Mouse (Mus musculus) stomach, embryonic 16.5 days (tissue): ENCODE measurements around the gene Dennd6a. TPM values are rescaled to one million over a fixed set of nuclear protein-coding genes. Genes with fewer than 3 reads are reported as not detected.
A peak's percentile ranks its signal among the peaks of the same experiment; 100 is the strongest.
"Not testable (repeated sequence)": the region's sequence is repeated elsewhere in the genome, so short reads cannot be mapped to it uniquely, and the experiment has no call there.

Experiments
- ATAC-seq: fragments of 200-750 bp; cut with Nextera tagmentation; 2 replicates; pipeline ENCODE4 v1.8.0; 2017; ENCODE audit warnings: moderate number of reproducible peaks, moderate TSS enrichment; ENCODE audit not compliant: insufficient read depth, low FRiP score
- H3K27ac ChIP-seq: fragments of 300-500 bp; sonication (generic); 2 replicates; pipeline ENCODE4 v1.5.1; 2014; ENCODE audit warnings: low read length
- H3K27me3 ChIP-seq: fragments of 300-500 bp; sonication (generic); 2 replicates; pipeline ENCODE4 v1.6.1; 2014; ENCODE audit warnings: low read length, control low read depth, mixed read lengths; ENCODE audit not compliant: control insufficient read depth, insufficient read depth
- H3K36me3 ChIP-seq: fragments of 300-500 bp; sonication (generic); 2 replicates; pipeline ENCODE4 v1.6.1; 2014; ENCODE audit warnings: low read length; ENCODE audit not compliant: control insufficient read depth, insufficient read depth
- H3K4me1 ChIP-seq: fragments of 300-500 bp; sonication (generic); 2 replicates; pipeline ENCODE4 v1.6.1; 2014; ENCODE audit warnings: low read length, control low read depth, mixed read lengths; ENCODE audit not compliant: control insufficient read depth, insufficient read depth
- H3K4me2 ChIP-seq: fragments of 300-500 bp; sonication (generic); 2 replicates; pipeline ENCODE4 v1.6.1; 2014; ENCODE audit warnings: low read depth, low read length, mixed read lengths
- H3K4me3 ChIP-seq: fragments of 300-500 bp; sonication (generic); replicated peaks from 2 replicates; pipeline ENCODE4 v1.5.1; 2014; ENCODE audit warnings: mild to moderate bottlenecking, low read length
- H3K9ac ChIP-seq: fragments of 300-500 bp; sonication (generic); 2 replicates; pipeline ENCODE4 v1.6.1; 2014; ENCODE audit warnings: low read length
- H3K9me3 ChIP-seq: fragments of 300-500 bp; sonication (generic); replicated peaks from 2 replicates; pipeline ENCODE4 v1.6.1; 2016; ENCODE audit warnings: low read length, control low read depth; ENCODE audit not compliant: control insufficient read depth
- WGBS: fragments of 180-500 bp; shearing (Covaris S2); extraction: QIAGEN DNeasy Blood & Tissue Kit; methylation state at CpG from one replicate; pipeline ENCODE4 v1.1.7; 2014; 5-methylcytosine and 5-hydroxymethylcytosine counted together
- polyA plus RNA-seq: library from polyadenylated mRNA; unstranded; fragments of >200 nt; fragmentation: Nextera tagmentation; extraction: Ambion mirVana; gene quantifications from 2 replicates; pipeline ENCODE4 v1.2.1, GENCODE M21; 2015

Dennd6a gene
- 23.2 and 23.7 TPM in 2 replicates for polyA plus RNA-seq

DNA sequence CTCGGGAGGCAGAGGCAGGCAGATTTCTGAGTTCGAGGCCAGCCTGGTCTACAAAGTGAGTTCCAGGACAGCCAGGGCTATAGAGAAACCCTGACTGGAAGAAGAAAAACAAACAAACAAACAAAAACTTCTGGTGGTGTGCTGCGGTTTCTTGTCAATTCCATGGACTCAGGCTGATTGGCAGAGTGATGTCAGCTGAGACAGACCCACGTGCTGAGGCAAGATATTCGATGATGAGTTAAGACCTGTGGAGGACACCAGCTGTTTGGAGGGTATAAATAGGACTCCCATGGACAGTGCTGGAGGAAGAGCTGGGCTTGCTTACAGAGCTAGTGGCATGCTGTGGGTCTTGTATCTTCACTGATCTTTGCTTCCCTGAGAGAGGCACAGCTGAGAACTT is at the start of gene Dennd6a:
TSS of gene Dennd6a (plus strand) at position 301 of the 400 bp plus-strand sequence.
- ATAC-seq, H3K27ac ChIP-seq, H3K4me1 ChIP-seq, H3K36me3 ChIP-seq, H3K4me2 ChIP-seq, H3K9me3 ChIP-seq, H3K4me3 ChIP-seq, H3K27me3 ChIP-seq, H3K9ac ChIP-seq: not testable (repeated sequence)
- WGBS: 83% methylated on average over 5 of the region's 5 CpGs

DNA sequence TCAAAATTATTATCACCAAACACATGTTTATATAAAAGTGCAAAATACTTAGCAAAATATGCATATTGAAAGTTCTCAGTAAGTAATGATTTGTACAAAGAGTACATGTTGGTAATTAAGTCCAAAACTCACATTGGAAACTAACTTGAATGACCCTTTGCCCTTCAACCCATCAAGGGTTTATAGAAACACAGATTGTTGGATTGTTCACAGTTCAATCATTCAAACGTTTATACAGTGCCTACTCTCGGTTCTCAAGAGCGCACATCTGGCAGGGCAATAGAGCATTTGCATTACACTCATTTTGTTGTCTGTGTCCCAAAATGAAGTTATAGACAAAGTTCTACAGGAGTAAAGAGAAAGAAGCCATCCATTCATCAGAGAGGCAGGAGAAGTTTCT is 47.7 kb upstream of the Dennd6a start:
- 38% methylated on average over 3 of the region's 3 CpGs for WGBS
- H3K9me3 ChIP-seq: no peaks in the 10 kb centered on the region
- no peaks in the 10 kb centered on the region for H3K27me3 ChIP-seq
- H3K9ac ChIP-seq: no peak overlapping the region
- H3K36me3 ChIP-seq: no peaks in the 10 kb centered on the region
- H3K4me2 ChIP-seq: no peak overlapping the region
- H3K27ac ChIP-seq: no peak overlapping the region
- H3K4me3 ChIP-seq: no peak overlapping the region
- no peak for ATAC-seq
- H3K4me1 ChIP-seq: peaks cover 16% of the 10 kb centered on the region

DNA sequence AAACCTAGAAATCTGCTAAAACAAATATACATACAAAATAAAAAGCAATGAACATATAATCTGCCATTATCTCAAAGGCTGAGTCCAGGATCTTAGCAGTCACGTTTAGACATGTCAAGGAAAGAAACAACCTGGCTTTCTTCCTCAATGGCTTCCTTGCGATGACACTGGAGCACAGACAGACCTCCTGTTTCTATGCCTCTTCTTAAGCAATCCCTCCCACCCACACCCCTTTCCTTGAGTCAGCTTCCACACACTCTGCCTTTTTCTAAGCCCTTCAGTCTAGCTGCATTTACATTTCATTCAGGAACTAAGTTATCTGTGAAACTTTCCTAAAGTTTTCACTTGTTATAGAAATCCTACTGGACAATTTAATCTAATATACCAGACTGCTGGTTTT is 45.4 kb upstream of the Dennd6a start:
- 38% methylated on average over 2 of the region's 2 CpGs for WGBS
- H3K4me3 ChIP-seq: no peak overlapping the region
- no peak for ATAC-seq
- H3K27me3 ChIP-seq: no peaks in the 10 kb centered on the region
- no peak overlapping the region for H3K9ac ChIP-seq
- peaks cover 27% of the 10 kb centered on the region for H3K4me1 ChIP-seq
- no peaks in the 10 kb centered on the region for H3K9me3 ChIP-seq
- H3K27ac ChIP-seq: no peak overlapping the region
- H3K4me2 ChIP-seq: no peak overlapping the region
- H3K36me3 ChIP-seq: no peaks in the 10 kb centered on the region

DNA sequence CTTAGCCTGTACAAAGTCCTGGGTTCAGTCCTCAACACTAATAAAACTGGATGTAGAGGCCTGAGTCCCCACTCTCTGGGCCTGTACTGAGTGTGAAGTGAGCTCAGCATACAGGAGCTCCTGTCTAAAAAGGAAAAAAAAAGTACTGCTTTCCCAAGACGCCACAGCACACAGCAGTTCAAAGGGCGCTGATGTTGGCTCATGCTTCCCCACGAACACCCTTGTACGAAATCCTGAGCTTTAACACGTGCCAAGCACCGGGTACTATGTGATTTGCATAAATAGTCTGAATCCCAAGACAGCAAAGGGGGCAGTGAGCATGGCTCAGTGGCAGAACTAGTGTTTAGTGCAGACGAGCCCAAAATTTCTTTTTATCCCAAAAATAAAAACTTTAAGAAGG is 43.3 kb upstream of the Dennd6a start:
- Histone ChIP-seq H3K27ac (no peak overlapping the region), H3K9ac (0 out of 2 replicates have a peak overlapping the region, but pooled peaks have one; percentile 7), H3K36me3 (no peaks in the 10 kb centered on the region), H3K9me3 (no peaks in the 10 kb centered on the region), H3K27me3 (no peaks in the 10 kb centered on the region), H3K4me3 (no peak overlapping the region), H3K4me1 (peaks cover 27% of the 10 kb centered on the region), H3K4me2 (peak overlapping the region; percentile 9; the same call in 1 of the 2 replicates)
- 60% methylated on average over 7 of the region's 7 CpGs for WGBS
- ATAC-seq: no peak

DNA sequence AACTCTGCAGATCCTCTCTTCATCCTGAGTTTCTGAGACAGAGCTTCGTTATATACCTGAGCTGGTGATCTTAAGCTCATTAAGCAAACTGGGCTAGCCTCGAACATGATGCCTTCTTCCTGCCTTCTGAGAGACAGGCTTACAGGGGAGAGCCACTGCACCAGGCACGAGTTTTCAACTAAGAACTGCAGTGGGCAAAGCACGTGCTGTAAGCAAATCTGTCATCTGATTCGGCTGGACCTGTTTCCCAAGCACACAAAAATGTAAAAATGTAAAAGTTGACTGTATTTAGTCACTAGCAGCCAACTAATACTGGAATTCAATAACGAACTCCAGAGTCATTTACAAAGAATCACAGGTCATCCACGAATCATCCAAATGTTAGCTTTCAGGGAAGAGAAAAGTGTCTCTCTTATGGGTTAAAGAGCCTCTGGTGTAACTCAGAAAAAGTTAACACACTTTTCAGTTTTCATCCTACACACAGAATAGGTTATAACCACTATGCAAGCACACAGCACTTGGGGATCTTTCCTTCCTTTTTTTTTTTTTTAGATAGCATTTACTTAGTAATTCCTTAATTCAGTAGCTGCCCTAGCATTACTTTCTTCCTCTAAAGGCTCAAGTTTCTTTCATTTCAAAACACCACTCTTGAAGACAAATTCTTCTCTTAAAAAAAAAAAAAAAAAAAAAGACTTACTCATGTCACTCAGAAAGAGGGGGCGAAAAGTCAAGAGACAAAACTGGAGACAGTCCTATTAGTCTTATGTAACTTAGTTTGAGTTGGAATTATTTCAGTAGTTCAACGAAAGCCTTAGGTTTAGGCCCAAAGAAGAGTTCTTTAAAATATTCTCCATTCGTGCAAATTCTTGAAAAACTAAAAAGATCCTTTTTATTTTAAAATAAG is 42.0 kb upstream of the Dennd6a start:
- Histone ChIP-seq H3K27me3 (no peaks in the 10 kb centered on the region), H3K4me1 (peaks cover 27% of the 10 kb centered on the region), H3K4me3 (peak overlapping the region; percentile 2), H3K4me2 (peak overlapping the region; percentile 95), H3K9ac (no peak overlapping the region), H3K36me3 (no peaks in the 10 kb centered on the region), H3K27ac (no peak overlapping the region), H3K9me3 (no peaks in the 10 kb centered on the region)
- 56% methylated on average over 10 of the region's 10 CpGs for WGBS
- ATAC-seq: no peak

DNA sequence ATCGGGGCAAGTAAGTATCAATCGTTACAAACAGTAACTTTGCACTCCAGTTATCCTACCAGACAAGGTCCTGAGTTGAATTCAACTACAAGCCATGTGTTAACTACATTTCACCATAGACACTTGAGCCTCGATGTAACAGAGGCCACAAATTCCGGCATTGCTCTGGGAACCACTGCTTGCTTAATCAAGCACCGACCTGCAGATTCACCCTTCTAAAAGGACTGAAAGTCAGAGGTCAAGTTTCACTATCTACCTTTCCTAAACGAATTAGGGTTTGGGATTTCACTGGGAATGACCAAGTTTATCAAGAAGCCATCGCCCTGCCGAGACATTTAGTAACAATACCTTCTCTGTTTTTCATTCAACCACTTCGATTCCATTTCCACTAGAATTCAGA is 40.9 kb upstream of the Dennd6a start:
- 39% methylated on average over 9 of the region's 9 CpGs for WGBS
- no peaks in the 10 kb centered on the region for H3K36me3 ChIP-seq
- no peak overlapping the region for H3K27ac ChIP-seq
- H3K9me3 ChIP-seq: no peaks in the 10 kb centered on the region
- peaks cover 27% of the 10 kb centered on the region for H3K4me1 ChIP-seq
- H3K9ac ChIP-seq: peak overlapping the region; percentile 96
- peak overlapping the region; percentile 96 for H3K4me3 ChIP-seq
- no peak for ATAC-seq
- H3K27me3 ChIP-seq: no peaks in the 10 kb centered on the region
- H3K4me2 ChIP-seq: peak overlapping the region; percentile 95

DNA sequence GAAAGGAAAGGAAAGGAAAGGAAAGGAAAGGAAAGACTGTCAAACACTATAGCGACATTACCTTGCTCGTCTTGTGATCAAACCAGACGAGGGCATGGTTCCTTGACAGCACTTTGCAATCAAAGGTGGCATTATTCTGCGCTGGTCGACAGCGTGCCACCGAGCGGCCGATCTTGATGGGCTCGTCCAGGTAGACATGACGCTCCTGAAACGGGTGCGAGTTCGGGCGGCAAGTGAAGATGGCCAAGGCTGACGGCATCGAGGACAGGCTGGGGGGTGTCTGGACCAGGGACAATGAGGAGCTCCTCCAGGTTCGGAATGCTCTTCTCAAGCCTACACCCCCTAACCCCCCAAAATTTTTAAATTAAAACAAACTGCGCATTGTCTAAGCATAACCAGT is 40.4 kb upstream of the Dennd6a start:
- peaks cover 27% of the 10 kb centered on the region for H3K4me1 ChIP-seq
- ATAC-seq: no peak
- H3K9ac ChIP-seq: peak overlapping the region; percentile 96
- H3K4me2 ChIP-seq: peak overlapping the region; percentile 95
- no peaks in the 10 kb centered on the region for H3K27me3 ChIP-seq
- no peak overlapping the region for H3K27ac ChIP-seq
- no peaks in the 10 kb centered on the region for H3K9me3 ChIP-seq
- 15% methylated on average over 19 of the region's 19 CpGs for WGBS
- peak overlapping the region; percentile 96 for H3K4me3 ChIP-seq
- H3K36me3 ChIP-seq: no peaks in the 10 kb centered on the region

DNA sequence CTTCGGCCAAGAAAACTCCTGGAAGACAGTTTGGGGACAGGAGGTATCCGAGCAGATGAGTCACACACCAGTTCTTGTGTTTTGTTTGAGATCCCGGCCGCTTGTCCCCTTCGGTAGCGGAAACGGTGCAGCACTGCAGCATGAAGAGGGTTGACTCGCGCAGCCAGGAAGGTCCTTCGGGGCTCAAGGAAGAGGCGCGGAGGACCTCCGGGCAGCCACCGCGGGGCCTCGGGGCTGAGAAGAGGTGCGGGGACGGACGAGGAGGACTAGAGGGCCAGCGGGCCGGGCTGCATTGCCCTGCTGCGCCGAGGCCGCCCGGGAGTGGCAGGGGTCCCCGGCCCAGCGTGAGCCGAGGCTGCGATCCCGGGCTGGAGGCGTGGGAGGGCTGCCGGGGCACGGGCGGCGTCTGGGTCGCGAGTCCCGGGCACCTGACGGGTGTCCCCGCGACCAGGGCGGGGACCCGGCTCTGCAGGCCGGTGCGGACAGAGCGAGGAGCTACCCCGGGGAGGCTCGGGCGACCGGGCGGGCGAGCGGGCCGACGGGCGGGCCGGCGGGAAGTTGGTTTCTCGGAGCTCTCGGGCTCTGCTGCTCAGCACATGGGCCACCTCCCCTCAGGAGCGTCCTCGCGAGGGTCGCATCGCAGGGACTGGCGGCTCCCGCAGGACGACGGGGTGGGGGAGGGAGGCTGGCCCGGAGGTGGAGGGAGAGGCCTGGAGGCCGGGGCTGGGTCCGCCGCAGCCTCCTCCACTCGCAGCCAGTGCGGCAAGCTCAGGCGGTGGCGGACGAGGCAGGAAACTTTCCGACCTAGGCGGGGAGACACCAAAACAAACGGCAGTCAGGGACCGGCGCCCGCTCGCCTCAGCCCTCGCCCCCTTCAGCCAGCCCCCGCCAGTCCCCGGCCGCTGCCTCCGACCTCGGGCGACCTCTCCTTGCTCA is 39.6 kb upstream of the Dennd6a start:
- peaks cover 27% of the 10 kb centered on the region for H3K4me1 ChIP-seq
- peak overlapping the region; percentile 96 for H3K9ac ChIP-seq
- H3K4me3 ChIP-seq: peak overlapping the region; percentile 96
- H3K36me3 ChIP-seq: no peaks in the 10 kb centered on the region
- peak overlapping the region; percentile 82 for H3K27ac ChIP-seq
- WGBS: under 1% methylated on average over 79 of the region's 92 CpGs
- H3K4me2 ChIP-seq: peak overlapping the region; percentile 95
- no peaks in the 10 kb centered on the region for H3K9me3 ChIP-seq
- ATAC-seq: peak; percentile 77
- H3K27me3 ChIP-seq: no peaks in the 10 kb centered on the region
